28 mouse cellular contexts compared by ENCODE assay signal in genomic region chr5:105466471-105466902, GRCm38 (mm10). TPM values are rescaled to one million over a fixed set of nuclear protein-coding genes. Genes with fewer than 3 reads are reported as not detected.
DNase-seq lines count a peak whose midpoint lies in the region; ATAC-seq and TF ChIP-seq lines count a peak whose summit lies in the region.
"Had no signal": no experiment of that assay in that cellular context is flagged by ENCODE, and none has a peak within 500 bp of the region (broad histone marks: within the 10 kb centered on the region; RNA-seq: fewer than 3 reads in every experiment).

No protein-coding gene starts in this region.

- no peaks in the 10 kb centered on the region for H3K9me3 ChIP-seq in forebrain, postnatal 0 days (ENCODE audit: low read length)
- H3K9me3 ChIP-seq in forebrain, embryonic 14.5 days (replicated peaks; ENCODE audit: control insufficient read depth, low read length): no peaks in the 10 kb centered on the region
- H3K9me3 ChIP-seq: hindbrain, embryonic 13.5 days; midbrain, embryonic 15.5 days; stomach, embryonic 15.5 days had no signal

- peak; percentile 12 for DNase-seq in forebrain, postnatal 0 days
- no peak for DNase-seq in forebrain, embryonic 14.5 days (ENCODE audit: low spot score)
- DNase-seq in layer of hippocampus, adult 2 months (ENCODE audit: low spot score in 2 of 2): peak in 1 of 2 experiments; percentile 76
- DNase-seq in layer of hippocampus, postnatal 10 days (ENCODE audit: low spot score in 2 of 2): no peak
- DNase-seq in frontal cortex, postnatal 36 days (ENCODE audit: low spot score in 2 of 2): peak; percentile 34 to 86
- DNase-seq in B cell, adult 2 months: no peak
- no peak for DNase-seq in spleen, adult 12 weeks (ENCODE audit: low spot score)
- DNase-seq: adrenal gland, postnatal 10 days; cerebellum, adult 11 months; cerebellum, postnatal 10 days; embryo, embryonic 11 days; gastrocnemius, postnatal 36 days; heart, postnatal 14 days; kidney, adult 8-10 months; kidney, postnatal 25 days; layer of hippocampus, postnatal 36 days; thymus, adult 2 months had no signal

- no peak for TF ChIP-seq POLR2A in olfactory bulb, adult 2 months (IDR thresholded peaks at IDR 0.05; ENCODE audit: insufficient read depth, low read depth, low read length)

- H3K4me2 ChIP-seq in forebrain, postnatal 0 days (ENCODE audit: low read depth): no peak overlapping the region
- H3K4me2 ChIP-seq in forebrain, embryonic 14.5 days (ENCODE audit: low read length): no peak overlapping the region
- H3K4me2 ChIP-seq: heart, embryonic 11.5 days; hindbrain, embryonic 13.5 days; midbrain, embryonic 15.5 days; stomach, embryonic 15.5 days had no signal

- H3K27ac ChIP-seq in forebrain, postnatal 0 days (ENCODE audit: low read depth, low read length): peak overlapping the region; percentile 69
- H3K27ac ChIP-seq in forebrain, embryonic 14.5 days (ENCODE audit: low read depth, low read length): no peak overlapping the region
- H3K27ac ChIP-seq in layer of hippocampus, adult 2 months: peak overlapping the region; percentile 89
- H3K27ac ChIP-seq in olfactory bulb, adult 2 months (ENCODE audit: insufficient read depth, low read depth, low read length): peak overlapping the region; percentile 71; the same call in 1 of the 2 replicates
- H3K27ac ChIP-seq: hindbrain, embryonic 13.5 days; liver, embryonic 14.5 days; midbrain, embryonic 15.5 days; stomach, embryonic 15.5 days had no signal

- H3K4me3 ChIP-seq in forebrain, postnatal 0 days (ENCODE audit: low read depth, low read length): no peak overlapping the region
- no peak overlapping the region for H3K4me3 ChIP-seq in forebrain, embryonic 14.5 days (ENCODE audit: low read depth, low read length)
- no peak overlapping the region for H3K4me3 ChIP-seq in layer of hippocampus, adult 2 months
- no peak overlapping the region for H3K4me3 ChIP-seq in olfactory bulb, adult 2 months (ENCODE audit: insufficient read depth, low read depth, low read length)
- H3K4me3 ChIP-seq: hindbrain, embryonic 13.5 days; midbrain, embryonic 15.5 days; myocyte; stomach, embryonic 15.5 days had no signal

- H3K9ac ChIP-seq in forebrain, postnatal 0 days: no peak overlapping the region
- H3K9ac ChIP-seq in forebrain, embryonic 14.5 days (ENCODE audit: low read length): no peak overlapping the region
- H3K9ac ChIP-seq: hindbrain, embryonic 13.5 days; liver, embryonic 14.5 days; midbrain, embryonic 15.5 days; stomach, embryonic 15.5 days had no signal

- 83% methylated on average over 7 of the region's 7 CpGs for WGBS in forebrain, postnatal 0 days
- 92% methylated on average over 7 of the region's 7 CpGs for WGBS in forebrain, embryonic 14.5 days
- WGBS in olfactory bulb, adult 2 months: 71% methylated on average over 7 of the region's 7 CpGs

- H3K36me3 ChIP-seq in forebrain, postnatal 0 days (ENCODE audit: insufficient read depth): peaks cover 3% of the 10 kb centered on the region; the same call in 1 of the 2 replicates
- H3K36me3 ChIP-seq in forebrain, embryonic 14.5 days (ENCODE audit: control insufficient read depth, insufficient read depth, low read length): no peaks in the 10 kb centered on the region
- H3K36me3 ChIP-seq: midbrain, embryonic 15.5 days; stomach, embryonic 15.5 days had no signal

- H3K27me3 ChIP-seq in forebrain, postnatal 0 days (ENCODE audit: insufficient read depth, low read length): no peaks in the 10 kb centered on the region
- no peaks in the 10 kb centered on the region for H3K27me3 ChIP-seq in forebrain, embryonic 14.5 days (replicated peaks; ENCODE audit: control insufficient read depth, insufficient read depth, low read length)
- H3K27me3 ChIP-seq: hindbrain, embryonic 13.5 days; midbrain, embryonic 15.5 days; Patski; stomach, embryonic 15.5 days had no signal

- no peak for TF ChIP-seq CTCF in forebrain, postnatal 0 days (IDR thresholded peaks at IDR 0.05; ENCODE audit: low read depth)
- TF ChIP-seq CTCF in layer of hippocampus, adult 2 months (conservative IDR thresholded peaks at IDR 0.05): no peak
- no peak for TF ChIP-seq CTCF in olfactory bulb, adult 2 months (IDR thresholded peaks at IDR 0.05; ENCODE audit: insufficient read depth, low read depth, low read length)

- H3K4me1 ChIP-seq in forebrain, postnatal 0 days (ENCODE audit: insufficient read depth): no peaks in the 10 kb centered on the region
- no peaks in the 10 kb centered on the region for H3K4me1 ChIP-seq in forebrain, embryonic 14.5 days (ENCODE audit: control insufficient read depth, insufficient read depth, low read length)
- peaks cover 2% of the 10 kb centered on the region; the same call in 1 of the 2 replicates for H3K4me1 ChIP-seq in olfactory bulb, adult 2 months (ENCODE audit: control insufficient read depth, insufficient read depth, low read length)
- H3K4me1 ChIP-seq: hindbrain, embryonic 13.5 days; midbrain, embryonic 15.5 days; stomach, embryonic 15.5 days had no signal

- peak; percentile 55 for ATAC-seq in forebrain, postnatal 0 days
- ATAC-seq in forebrain, embryonic 14.5 days: no peak
- ATAC-seq: activated CD4-positive, CD25-positive, alpha-beta regulatory T cell, adult 4 months; CD4-positive, CD25-positive, alpha-beta regulatory T cell, adult 4 months; lung, postnatal 0 days; midbrain, embryonic 15.5 days; Patski had no signal

RNA-seq across cellular contexts. Expression of gene Lrrc8b, which starts 50.9 kb away (rescaled TPM):
- 57.3 and 64.0 TPM in 2 replicates for total RNA-seq in forebrain, postnatal 0 days (2014; rRNA removed)
- 16.5 and 20.8 TPM in 2 replicates for polyA plus RNA-seq in forebrain, postnatal 0 days (2015; fragmentation: Nextera tagmentation; extraction: Ambion mirVana)
- 14.7 and 19.6 TPM in 2 replicates for polyA plus RNA-seq in forebrain, embryonic 14.5 days (2014; fragmentation: Nextera tagmentation; extraction: Ambion mirVana)
- total RNA-seq in layer of hippocampus, adult 2 months (2021): 10 to 100 TPM; 61.6 TPM
- total RNA-seq in layer of hippocampus, postnatal 10 days (2021): 10 to 100 TPM; 93.0 to 96.3 TPM
- polyA plus RNA-seq in olfactory bulb, adult 2 months (2012; ENCODE audit: insufficient read depth, insufficient read length, low replicate concordance, missing spikeins): not detected in 2 replicates

RNA-seq across cellular contexts. Expression of gene Lrrc8c, which starts 52.7 kb away (rescaled TPM):
- total RNA-seq in forebrain, postnatal 0 days (2014; rRNA removed): 6.2 and 6.9 TPM in 2 replicates
- polyA plus RNA-seq in forebrain, postnatal 0 days (2015; fragmentation: Nextera tagmentation; extraction: Ambion mirVana): 10.0 and 11.5 TPM in 2 replicates
- polyA plus RNA-seq in forebrain, embryonic 14.5 days (2014; fragmentation: Nextera tagmentation; extraction: Ambion mirVana): 8.6 and 10.2 TPM in 2 replicates
- total RNA-seq in layer of hippocampus, adult 2 months (2021): 10 to 100 TPM; 29.8 to 30.7 TPM
- total RNA-seq in layer of hippocampus, postnatal 10 days (2021): 10 to 100 TPM; 24.6 to 26.1 TPM
- polyA plus RNA-seq in olfactory bulb, adult 2 months (2012; ENCODE audit: insufficient read depth, insufficient read length, low replicate concordance, missing spikeins): not detected in 2 replicates

Comparison
In these comparisons a context has a peak if more than half of its experiments do, and no peak if none do; other contexts are left out.
1. DNase-seq: peak in forebrain, postnatal 0 days (single experiment) and frontal cortex, postnatal 36 days (2 of 2); none in forebrain, embryonic 14.5 days (single experiment), layer of hippocampus, postnatal 10 days (0 of 2), B cell, adult 2 months (0 of 2) and spleen, adult 12 weeks (single experiment).